Mouse (Mus musculus) spleen, postnatal 14 days (tissue): Measurements from ENCODE around the gene Sp3.
"Not testable (repeated sequence)": the region's sequence is repeated elsewhere in the genome, so short reads cannot be mapped to it uniquely, and the experiment has no call there.

ENCODE experiments used
- DNase-seq, 2 experiments: peaks; one replicate each; pipeline ENCODE4 v3.0.0; 2021 to 2022; ENCODE audit warnings: low spot score in 2 of 2

The Sp3 gene

GRCm38 (mm10) chr2:72980337-72981074 is at the start of gene Sp3:
Gene Sp3 (minus strand): TSS chr2:72980446.
- peak; percentile 91 to 92 for DNase-seq

GRCm38 (mm10) chr2:73029846-73030245 is 49.6 kb upstream of the Sp3 start:
- no peak for DNase-seq

GRCm38 (mm10) chr2:73028019-73028418 is 47.8 kb upstream of the Sp3 start:
- DNase-seq: no peak

GRCm38 (mm10) chr2:73027126-73027525 is 46.9 kb upstream of the Sp3 start:
- DNase-seq: no peak

GRCm38 (mm10) chr2:73023803-73024202 is 43.6 kb upstream of the Sp3 start:
- DNase-seq: peak; percentile 59 to 66

- DNase-seq: no peak
These were observed 40.8 kb upstream of the Sp3 start for GRCm38 (mm10) chr2:73021046-73021445.

- DNase-seq: no peak
These were observed 39.3 kb upstream of the Sp3 start for GRCm38 (mm10) chr2:73019371-73020146.

GRCm38 (mm10) chr2:73014063-73014462 is 33.8 kb upstream of the Sp3 start:
- DNase-seq: not testable (repeated sequence)

GRCm38 (mm10) chr2:73012636-73013035 is 32.4 kb upstream of the Sp3 start:
- no peak for DNase-seq

GRCm38 (mm10) chr2:73007472-73007871 is 27.2 kb upstream of the Sp3 start:
- DNase-seq: no peak

- DNase-seq: no peak
These were observed 25.6 kb upstream of the Sp3 start for GRCm38 (mm10) chr2:73005611-73006515.

GRCm38 (mm10) chr2:73003751-73004717 is 23.8 kb upstream of the Sp3 start:
- DNase-seq: no peak

GRCm38 (mm10) chr2:73003049-73003448 is 22.8 kb upstream of the Sp3 start:
- DNase-seq: peak; percentile 55 to 69

GRCm38 (mm10) chr2:73002451-73002850 is 22.2 kb upstream of the Sp3 start:
- DNase-seq: no peak

GRCm38 (mm10) chr2:73001994-73002393 is 21.7 kb upstream of the Sp3 start:
- DNase-seq: no peak

GRCm38 (mm10) chr2:73000194-73000593 is 19.9 kb upstream of the Sp3 start:
- no peak for DNase-seq

- no peak for DNase-seq
These were observed 17.3 kb upstream of the Sp3 start for GRCm38 (mm10) chr2:72997586-72997985.

GRCm38 (mm10) chr2:72996808-72997378 is 16.6 kb upstream of the Sp3 start:
- peak; percentile 55 to 67 for DNase-seq

- DNase-seq: no peak
These were observed 15.3 kb upstream of the Sp3 start for GRCm38 (mm10) chr2:72995346-72996097.

- DNase-seq: no peak
These were observed 13.9 kb upstream of the Sp3 start for GRCm38 (mm10) chr2:72994165-72994564.
